Mouse (Mus musculus) ES-Bruce4 (cell line): ENCODE measurements around the gene Igfbp1.

Experiments used
- CTCF ChIP-seq: IDR thresholded peaks from one replicate; pipeline ENCODE4 v1.8.1; 2011; ENCODE audit warnings: low read depth, low read length
- EP300 ChIP-seq: IDR thresholded peaks from 2 replicates; pipeline ENCODE4 v1.6.1; 2011; ENCODE audit warnings: low read depth, low read length; ENCODE audit not compliant: insufficient read depth
- POLR2A ChIP-seq: IDR thresholded peaks from one replicate; pipeline ENCODE4 v1.8.1; 2011; ENCODE audit warnings: low read length; ENCODE audit not compliant: insufficient read depth

- TF ChIP-seq POLR2A (no peak), CTCF (no peak), EP300 (no peak)
Observed at GRCm38 (mm10) chr11:7160146-7160545, 37.4 kb upstream of the Igfbp1 start.
